Mouse (Mus musculus) C2C12 (cell line): ENCODE results near the gene Cyp2c23.

Experiments
- CEBPB ChIP-seq: IDR thresholded peaks from one replicate; pipeline ENCODE4 v1.6.1; 2011; ENCODE audit warnings: low read depth, mild to moderate bottlenecking, control low read depth, moderate library complexity
- CTCF ChIP-seq: IDR thresholded peaks from one replicate; pipeline ENCODE4 v1.5.1; 2011; ENCODE audit not compliant: control insufficient read depth, insufficient read depth, insufficient read length
- MAX ChIP-seq: IDR thresholded peaks from one replicate; pipeline ENCODE4 v1.6.1; 2011; ENCODE audit warnings: mild to moderate bottlenecking, control low read depth
- MYOD1 ChIP-seq: IDR thresholded peaks from one replicate; pipeline ENCODE4 v1.6.1; 2011; ENCODE audit warnings: low read depth; ENCODE audit not compliant: control insufficient read depth, insufficient read length
- USF1 ChIP-seq: IDR thresholded peaks from one replicate; pipeline ENCODE4 v1.6.1; 2011; ENCODE audit warnings: low read depth, mild to moderate bottlenecking, control low read depth, moderate library complexity

DNA sequence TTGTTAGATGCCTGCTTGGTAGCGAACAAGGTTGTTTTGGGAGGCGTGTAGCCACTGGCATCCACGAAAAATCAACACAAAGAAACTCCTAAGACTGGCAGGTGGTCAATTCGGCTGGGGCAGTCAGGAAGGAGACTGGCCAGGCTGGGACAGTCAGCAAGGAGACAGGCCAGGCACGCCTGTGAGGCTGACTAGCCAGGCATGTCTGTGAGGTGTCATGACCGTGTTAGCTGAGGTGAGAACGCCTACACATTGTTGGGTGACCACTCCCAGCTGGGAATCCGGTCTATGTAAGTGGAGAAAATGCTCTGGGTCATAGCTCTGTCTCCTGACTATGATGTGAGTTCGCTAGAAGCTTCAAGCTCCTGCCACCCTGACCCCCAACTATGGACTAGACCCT lies 66.2 kb downstream of the Cyp2c23 start:
- no peak for TF ChIP-seq MAX
- no peak for TF ChIP-seq CTCF
- TF ChIP-seq USF1 = no peak
- TF ChIP-seq CEBPB = no peak
- no peak for TF ChIP-seq MYOD1
